Mouse (Mus musculus): ENCODE measurements at regions not wholly inside any gene's neighbourhood (a gene's known extent, or its start where the extent isn't known, plus 50 kb on each side); places are given as distances from the start of the nearest gene placed in this dataset.
"Not testable (repeated sequence)": the region's sequence is repeated elsewhere in the genome, so short reads cannot be mapped to it uniquely, and the experiment has no call there.

DNA sequence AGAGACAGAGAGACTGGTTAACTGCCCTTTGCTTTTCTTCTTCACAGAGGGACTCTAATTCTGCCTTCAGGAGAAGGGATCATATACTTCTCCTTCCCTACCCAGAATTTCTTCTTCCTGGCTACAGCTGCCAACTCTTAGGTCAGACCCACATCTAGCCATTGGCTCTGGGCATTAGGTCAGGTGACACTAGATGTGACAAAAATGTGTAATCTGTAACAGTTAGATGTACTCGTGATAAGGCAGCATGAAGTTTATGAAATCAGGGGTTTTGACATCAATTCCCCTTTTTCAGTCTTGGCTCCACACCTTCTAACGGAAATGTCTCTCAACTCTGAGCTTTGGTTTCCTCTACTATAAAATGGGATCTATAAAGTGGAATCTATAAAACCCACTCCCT is 428.4 kb downstream of the Bmper start:
- no peak for DNase-seq (ENCODE audit: inconsistent age in 2 of 2, low spot score in 1 of 2)

DNA sequence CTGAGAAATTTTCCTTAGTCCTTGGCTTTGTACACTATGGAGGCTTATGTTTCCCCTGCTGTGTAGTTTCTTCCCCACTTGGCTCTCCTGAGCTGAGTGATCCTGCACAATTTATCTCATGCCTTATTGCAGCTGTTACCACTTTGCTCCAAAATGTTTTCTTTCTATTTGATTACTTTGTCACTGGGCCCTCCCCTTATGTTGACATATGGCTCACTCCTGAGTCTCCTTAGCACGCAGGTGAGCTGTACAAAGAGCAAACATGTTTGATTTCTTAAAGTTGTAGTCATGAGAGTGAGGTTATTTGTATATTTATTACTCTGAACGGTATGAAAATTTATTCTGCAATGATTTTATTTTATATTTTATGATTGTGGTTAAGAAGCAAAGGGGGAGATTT is 430.2 kb downstream of the Bmper start:
- no peak for DNase-seq (ENCODE audit: inconsistent age in 2 of 2, low spot score in 1 of 2)

DNA sequence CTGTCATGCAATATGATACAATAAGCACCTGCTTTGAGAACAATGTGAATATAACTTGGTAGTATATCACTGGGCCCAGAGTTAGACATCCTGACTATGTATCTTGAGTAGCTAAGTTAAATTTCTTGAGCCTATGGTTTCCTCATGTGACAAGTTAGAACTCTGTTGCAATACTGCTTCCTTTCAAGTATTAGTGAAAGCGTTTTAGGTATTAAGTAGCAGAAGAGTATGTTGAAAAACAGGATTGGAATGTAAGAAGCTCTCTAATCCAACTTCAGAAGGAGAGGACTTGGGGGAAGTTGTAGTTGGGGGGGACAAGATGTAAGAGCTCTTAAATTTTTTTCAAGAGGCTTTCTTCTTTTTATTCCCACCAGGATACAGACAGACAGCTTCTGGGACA is 431.9 kb downstream of the Bmper start:
- no peak for DNase-seq (ENCODE audit: inconsistent age in 2 of 2, low spot score in 1 of 2)

DNA sequence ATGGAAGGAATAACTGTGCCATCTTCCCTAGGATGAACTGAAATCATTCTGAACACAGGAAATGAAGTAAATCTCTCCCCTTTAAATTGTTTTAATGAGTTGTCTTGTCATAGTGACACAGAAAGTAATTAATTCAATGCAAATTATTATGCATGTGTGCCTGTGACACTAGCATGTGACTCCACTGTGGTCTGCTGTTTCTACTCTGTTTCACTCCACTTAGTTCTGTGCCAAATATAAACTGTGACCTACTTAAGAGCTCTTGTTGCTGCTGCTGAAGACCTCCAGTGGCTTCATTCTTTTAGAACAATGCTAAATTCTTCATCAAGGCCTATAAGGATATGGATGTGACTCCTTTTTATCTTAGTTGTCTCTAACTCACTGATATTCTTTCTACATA is 431.8 kb upstream of the Npsr1 start:
- DNase-seq (ENCODE audit: inconsistent age in 2 of 2, low spot score in 1 of 2), result peak in 1 of 2 experiments; percentile 11

DNA sequence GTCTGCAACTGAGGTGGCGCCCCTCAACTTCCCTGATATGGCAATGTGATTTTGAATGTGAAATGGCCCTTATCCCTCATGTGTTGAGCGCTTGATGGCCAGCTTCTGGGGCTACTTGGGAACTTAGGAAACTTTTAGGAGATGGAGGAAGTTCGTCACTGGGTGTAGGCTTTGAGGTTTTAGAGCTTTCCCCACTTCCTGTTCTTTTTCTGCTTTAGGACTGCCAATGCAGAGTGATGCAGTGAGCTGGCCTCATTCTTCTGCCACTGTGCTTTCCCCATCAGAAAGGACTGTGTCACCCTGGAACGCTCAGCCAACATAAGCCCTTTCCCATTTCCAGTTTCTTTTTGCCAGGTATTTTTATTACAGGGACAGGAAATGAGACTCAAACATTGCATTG is 428.6 kb upstream of the Npsr1 start:
- peak in 1 of 2 experiments; percentile 14 for DNase-seq (ENCODE audit: inconsistent age in 2 of 2, low spot score in 1 of 2)

DNA sequence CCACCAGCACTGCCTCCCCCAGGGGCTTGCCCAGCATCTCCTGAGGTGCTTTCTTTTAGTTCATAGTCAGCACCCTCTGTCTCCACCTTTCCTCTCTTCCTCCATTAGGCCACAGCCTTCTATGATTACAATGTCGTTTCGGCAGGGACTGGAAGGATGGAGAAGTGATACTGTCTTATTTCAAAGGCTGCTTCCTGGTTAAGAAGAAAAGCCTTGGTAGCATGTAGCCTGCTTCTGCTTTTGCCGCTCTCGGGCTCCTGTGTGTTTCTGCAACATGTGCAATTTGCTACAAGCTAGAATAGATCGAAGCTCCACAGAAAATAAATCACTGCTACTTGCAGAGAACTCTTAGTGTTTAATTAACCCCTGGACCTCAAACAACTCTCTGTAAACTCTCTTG is 427.2 kb upstream of the Npsr1 start:
- peak in 1 of 2 experiments; percentile 24 for DNase-seq (ENCODE audit: inconsistent age in 2 of 2, low spot score in 1 of 2)

DNA sequence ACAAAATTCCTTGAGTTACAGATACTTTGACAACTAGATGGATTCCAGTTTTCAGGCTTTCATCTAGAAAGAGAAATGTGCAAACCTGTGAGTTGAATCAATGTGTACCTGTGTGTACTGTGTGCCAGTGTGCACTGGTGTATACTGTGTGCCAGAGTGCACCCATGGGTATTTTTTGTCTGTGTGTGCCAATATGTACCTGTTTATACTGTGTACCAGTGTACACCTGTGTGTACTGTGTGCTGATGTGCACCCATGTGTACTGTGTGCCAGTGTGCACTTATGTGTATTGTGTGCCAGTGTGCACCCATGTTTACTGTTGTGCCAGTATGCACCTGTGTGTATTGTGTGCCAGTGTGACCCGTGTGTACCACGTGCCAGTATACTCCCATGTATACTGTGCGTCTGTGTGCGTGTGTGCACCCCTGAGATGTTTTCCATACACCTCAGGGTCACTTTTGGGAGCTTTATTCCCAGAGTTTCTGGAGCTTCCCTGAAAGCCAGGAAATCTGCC is 424.4 kb upstream of the Npsr1 start:
- DNase-seq (ENCODE audit: inconsistent age in 2 of 2, low spot score in 1 of 2), result peak in 1 of 2 experiments; percentile 11

DNA sequence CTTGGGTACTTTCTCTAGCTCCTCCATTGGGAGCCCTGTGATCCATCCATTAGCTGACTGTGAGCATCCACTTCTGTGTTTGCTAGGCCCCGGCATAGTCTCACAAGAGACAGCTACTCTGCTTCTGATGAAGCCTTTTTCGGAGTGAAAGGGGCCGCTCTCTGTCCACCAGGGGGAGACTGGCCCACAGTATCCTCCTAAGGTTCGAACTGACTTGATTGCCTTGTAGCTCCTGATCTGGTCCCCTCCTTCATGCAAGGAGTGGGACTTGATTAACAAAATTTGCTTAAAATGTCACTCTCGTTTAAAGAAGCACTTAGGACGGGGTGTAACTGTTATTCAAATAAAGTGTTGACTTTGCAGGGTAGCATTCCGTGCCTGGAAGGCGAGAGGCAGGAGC is 423.0 kb upstream of the Npsr1 start:
- peak in 1 of 2 experiments; percentile 42 for DNase-seq (ENCODE audit: inconsistent age in 2 of 2, low spot score in 1 of 2)

DNA sequence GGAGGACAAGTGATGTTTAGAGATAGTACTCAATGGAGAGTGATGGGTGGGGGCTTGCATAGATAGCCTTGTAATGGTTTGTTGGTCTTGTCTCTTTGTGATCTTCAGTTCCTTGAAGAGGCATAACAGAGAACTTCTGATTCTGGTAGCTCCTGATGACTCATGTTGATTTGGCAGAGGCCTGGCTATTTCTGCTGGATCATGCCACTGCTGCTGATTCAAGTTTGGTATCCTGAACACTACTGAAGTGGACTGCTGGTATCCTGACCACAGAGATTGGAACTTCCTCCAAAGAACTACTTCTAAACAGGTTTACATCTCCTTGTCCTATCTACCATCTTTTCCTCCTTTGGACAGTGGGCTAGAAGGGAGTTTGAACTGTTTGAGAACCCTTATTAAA is 408.3 kb upstream of the Npsr1 start:
- DNase-seq (ENCODE audit: inconsistent age in 2 of 2, low spot score in 1 of 2), result no peak

DNA sequence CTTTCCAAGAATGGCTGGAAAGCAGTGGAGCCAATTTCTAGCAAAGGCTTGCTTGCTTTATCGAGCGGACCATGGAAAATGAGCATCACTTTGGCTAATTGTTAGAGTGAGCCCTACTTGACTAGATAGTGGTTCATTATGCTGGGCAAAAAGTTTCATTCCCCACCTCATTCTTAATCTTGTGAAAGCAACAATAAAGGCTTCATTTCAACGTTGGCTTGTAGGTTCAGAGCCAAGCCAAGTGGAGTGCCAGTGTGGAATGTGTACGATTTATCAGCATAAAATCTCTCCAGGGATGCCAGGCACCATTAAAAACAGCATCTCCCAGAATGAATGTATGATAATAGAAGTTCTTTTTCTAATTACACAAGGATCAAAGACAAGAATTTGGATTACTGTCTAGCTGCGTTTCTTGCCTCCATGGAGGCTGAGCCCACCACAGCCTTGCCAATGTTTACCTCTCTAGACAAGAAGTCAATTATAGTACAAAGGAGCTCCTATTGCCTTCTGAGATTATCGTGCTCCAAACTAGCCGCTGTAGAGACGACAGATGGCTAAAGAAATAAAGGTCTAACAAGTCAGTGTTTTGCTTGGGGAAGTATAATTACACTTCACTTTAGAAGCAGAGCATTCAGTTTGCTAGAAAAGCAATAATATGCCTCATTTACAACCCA is 404.9 kb upstream of the Npsr1 start:
- no peak for DNase-seq (ENCODE audit: inconsistent age in 2 of 2, low spot score in 1 of 2)

DNA sequence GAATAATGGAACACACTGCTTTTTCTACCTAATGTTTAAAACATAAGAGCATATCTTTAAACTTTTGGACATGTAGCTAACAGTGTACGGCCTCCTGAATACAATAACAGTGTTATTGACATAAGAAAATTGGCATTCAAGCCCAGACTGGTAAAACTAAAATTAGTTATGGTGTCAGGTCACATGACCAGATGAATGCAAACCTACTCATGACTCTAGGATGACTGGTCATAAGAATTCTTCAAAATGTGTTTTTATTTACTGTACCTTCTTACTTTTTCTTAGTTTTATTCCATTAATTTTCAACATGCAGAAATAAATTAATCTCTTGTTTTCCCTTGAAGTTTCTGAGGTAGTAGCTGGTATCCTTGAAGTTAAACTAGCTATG is 404.4 kb upstream of the Npsr1 start:
- DNase-seq (ENCODE audit: inconsistent age in 2 of 2, low spot score in 1 of 2), result no peak

DNA sequence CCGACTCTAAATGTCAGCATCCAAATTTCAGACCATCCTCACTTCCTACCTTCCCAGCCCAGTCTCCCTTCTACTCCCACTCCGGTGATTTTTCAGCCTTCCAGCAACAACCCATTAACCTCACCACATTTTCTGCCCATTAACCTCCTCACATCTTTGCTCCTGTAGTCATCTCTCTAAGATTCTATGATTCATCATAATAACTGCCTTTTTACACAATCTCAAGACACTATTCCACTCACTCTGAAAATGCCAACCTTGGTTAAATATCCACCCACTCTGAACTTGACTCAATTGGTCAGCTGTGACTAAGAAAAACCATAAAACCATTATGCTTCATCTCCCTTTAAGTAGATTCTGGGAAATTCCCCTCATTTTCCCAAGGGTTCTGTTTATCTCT is 403.3 kb upstream of the Npsr1 start:
- DNase-seq (ENCODE audit: inconsistent age in 2 of 2, low spot score in 1 of 2), result no peak

DNA sequence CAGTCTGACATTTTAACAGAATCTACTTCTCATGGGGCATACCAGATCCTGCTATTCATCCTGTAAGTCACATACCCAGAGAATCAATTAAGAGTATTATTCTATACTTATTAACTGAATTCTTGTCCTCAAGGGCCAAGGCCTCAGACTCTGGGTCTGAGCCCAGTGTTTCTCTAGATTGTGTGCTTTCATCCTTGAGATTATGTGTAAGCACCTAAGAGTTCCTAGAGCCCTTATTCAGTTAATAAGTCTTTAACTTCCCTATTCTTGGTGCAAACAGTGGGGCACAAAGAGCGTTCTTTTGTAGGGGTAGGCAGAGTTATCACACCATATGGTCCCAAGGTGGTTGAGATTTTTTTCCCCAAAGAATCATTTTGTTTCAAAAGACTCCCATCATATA is 397.2 kb upstream of the Npsr1 start:
- DNase-seq (ENCODE audit: inconsistent age in 2 of 2, low spot score in 1 of 2), result no peak

DNA sequence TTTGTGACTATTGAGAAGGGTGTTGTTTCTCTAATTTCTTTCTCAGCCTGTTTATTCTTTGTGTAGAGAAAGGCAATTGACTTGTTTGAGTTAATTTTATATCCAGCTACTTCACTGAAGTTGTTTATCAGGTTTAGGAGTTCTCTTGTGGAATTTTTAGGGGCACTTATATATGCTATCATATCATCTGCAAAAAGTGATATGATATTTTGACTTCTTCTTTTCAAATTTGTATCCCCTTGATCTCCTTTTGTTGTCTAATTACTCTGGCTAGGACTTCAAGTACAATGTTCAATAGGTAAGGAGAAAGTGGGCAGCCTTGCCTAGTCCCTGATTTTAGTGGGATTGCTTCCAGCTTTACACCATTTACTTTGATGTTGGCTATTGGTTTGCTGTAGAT is 380.2 kb upstream of the Npsr1 start:
- not testable (repeated sequence) for DNase-seq (ENCODE audit: inconsistent age in 2 of 2, low spot score in 1 of 2)

DNA sequence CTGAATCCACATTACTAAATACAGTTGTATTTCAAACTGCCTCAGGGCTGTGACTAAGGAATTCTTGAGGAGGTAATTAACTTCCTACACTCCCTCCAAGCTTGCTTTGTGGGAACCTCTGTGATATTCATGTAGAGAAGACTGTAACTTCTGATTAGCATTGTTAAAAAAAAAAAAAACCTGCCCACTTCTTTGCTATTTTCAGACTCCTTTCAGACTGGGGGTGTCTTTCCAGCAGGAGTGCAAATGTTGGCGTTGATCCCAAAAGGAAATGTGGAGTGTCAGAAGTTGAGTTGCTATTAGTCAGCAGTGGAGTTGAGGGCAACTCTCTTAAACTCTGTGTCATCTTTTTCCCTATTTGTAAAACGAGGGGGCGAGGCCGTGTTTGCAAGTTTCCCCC is 369.0 kb upstream of the Npsr1 start:
- no peak for DNase-seq (ENCODE audit: inconsistent age in 2 of 2, low spot score in 1 of 2)

DNA sequence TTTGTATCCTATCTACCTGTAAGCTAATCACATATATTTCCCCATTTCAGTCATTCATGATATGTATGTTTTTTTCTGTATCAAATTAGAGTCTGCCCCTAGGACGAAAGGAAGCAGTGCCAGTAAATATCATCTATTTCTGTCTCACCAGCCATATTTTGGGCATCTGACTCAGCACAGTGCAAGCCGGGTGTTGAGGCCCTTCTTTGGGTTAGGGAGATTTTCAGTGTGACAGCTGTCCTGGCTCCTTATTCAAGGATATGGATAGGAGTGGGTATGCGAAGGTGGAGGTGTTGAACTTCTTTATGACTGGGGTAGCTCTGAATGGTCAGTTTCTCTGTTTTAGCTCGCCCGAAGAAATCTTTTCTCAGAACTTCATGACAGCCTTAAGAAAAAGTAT is 345.3 kb upstream of the Npsr1 start:
- DNase-seq (ENCODE audit: inconsistent age in 2 of 2, low spot score in 1 of 2), result no peak

DNA sequence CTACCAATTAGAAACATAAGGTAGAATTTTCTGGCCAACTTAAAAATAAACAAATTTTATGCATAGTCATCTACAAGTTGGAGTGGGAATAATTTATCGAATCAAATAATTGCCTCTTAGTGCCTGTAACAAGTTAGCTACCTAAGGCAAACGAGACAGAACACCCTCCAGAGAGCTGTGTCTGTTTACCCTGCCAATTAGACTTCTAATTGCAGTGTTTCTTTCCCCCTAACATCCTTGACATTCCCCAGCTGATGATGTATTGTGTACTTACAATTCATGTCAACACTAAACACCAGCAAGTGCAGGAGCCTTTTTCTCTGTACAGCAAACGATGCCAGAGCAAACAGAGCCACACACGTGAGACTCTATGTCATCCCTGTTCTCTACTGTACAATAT is 311.1 kb upstream of the Npsr1 start:
- DNase-seq (ENCODE audit: inconsistent age in 2 of 2, low spot score in 1 of 2), result no peak
